Mouse (Mus musculus): ENCODE measurements around the gene Sult2b1. TPM values are rescaled to one million over a fixed set of nuclear protein-coding genes. Genes with fewer than 3 reads are reported as not detected.

Gene Sult2b1
- polyA plus RNA-seq, 1 experiment, result 19.3 TPM

- DNase-seq, result no peak
- Histone ChIP-seq H3K4me1 (ENCODE audit: control insufficient read depth, insufficient read depth, low read length) (peaks cover 32% of the 10 kb centered on the region), H3K4me3 (replicated peaks; ENCODE audit: extremely low read depth, low read depth, low read length) (no peak overlapping the region)
- 87% methylated on average over 24 of the region's 24 CpGs for WGBS
- TF ChIP-seq CTCF (IDR thresholded peaks at IDR 0.05; ENCODE audit: insufficient read depth, low read length) (no peak), POLR2A (IDR thresholded peaks at IDR 0.05; ENCODE audit: borderline replicate concordance, extremely low read depth, low read depth, low read length) (no peak)
Observed at GRCm38 (mm10) chr7:45711316-45712021, 73.0 kb downstream of the Sult2b1 start.

GRCm38 (mm10) chr7:45710477-45711191 lies 73.8 kb downstream of the Sult2b1 start:
- no peak for DNase-seq
- Histone ChIP-seq H3K4me1 (ENCODE audit: control insufficient read depth, insufficient read depth, low read length) (peaks cover 27% of the 10 kb centered on the region), H3K4me3 (replicated peaks; ENCODE audit: extremely low read depth, low read depth, low read length) (no peak overlapping the region)
- TF ChIP-seq CTCF (IDR thresholded peaks at IDR 0.05; ENCODE audit: insufficient read depth, low read length) (no peak), POLR2A (IDR thresholded peaks at IDR 0.05; ENCODE audit: borderline replicate concordance, extremely low read depth, low read depth, low read length) (peak; percentile 66; the same call in 1 of the 2 replicates)
- WGBS, result 92% methylated on average over 20 of the region's 20 CpGs

GRCm38 (mm10) chr7:45709677-45710355 lies 74.7 kb downstream of the Sult2b1 start:
- Histone ChIP-seq H3K4me1 (ENCODE audit: control insufficient read depth, insufficient read depth, low read length) (peaks cover 24% of the 10 kb centered on the region), H3K4me3 (replicated peaks; ENCODE audit: extremely low read depth, low read depth, low read length) (no peak overlapping the region)
- 51% methylated on average over 14 of the region's 14 CpGs for whole genome bisulfite sequencing
- no peak for DNase-seq
- no peak for TF ChIP-seq CTCF (IDR thresholded peaks at IDR 0.05; ENCODE audit: insufficient read depth, low read length)
- peak; percentile 63; the same call in 1 of the 2 replicates for TF ChIP-seq POLR2A (IDR thresholded peaks at IDR 0.05; ENCODE audit: borderline replicate concordance, extremely low read depth, low read depth, low read length)

- Histone ChIP-seq H3K4me1 (ENCODE audit: control insufficient read depth, insufficient read depth, low read length) (peaks cover 18% of the 10 kb centered on the region), H3K4me3 (replicated peaks; ENCODE audit: extremely low read depth, low read depth, low read length) (no peak overlapping the region)
- TF ChIP-seq POLR2A (IDR thresholded peaks at IDR 0.05; ENCODE audit: borderline replicate concordance, extremely low read depth, low read depth, low read length) (peak; percentile 18; the same call in 1 of the 2 replicates), CTCF (IDR thresholded peaks at IDR 0.05; ENCODE audit: insufficient read depth, low read length) (no peak)
- DNase-seq, result no peak
- WGBS, result 43% methylated on average over 6 of the region's 6 CpGs
Observed at GRCm38 (mm10) chr7:45709036-45709435, 75.4 kb downstream of the Sult2b1 start.

GRCm38 (mm10) chr7:45708221-45708761 lies 76.2 kb downstream of the Sult2b1 start:
- DNase-seq, result no peak
- Histone ChIP-seq H3K4me3 (replicated peaks; ENCODE audit: extremely low read depth, low read depth, low read length) (peak overlapping the region; percentile 48), H3K4me1 (ENCODE audit: control insufficient read depth, insufficient read depth, low read length) (peaks cover 16% of the 10 kb centered on the region)
- 26% methylated on average over 13 of the region's 13 CpGs for WGBS
- 0 out of 2 replicates have a peak, but pooled peaks have one; percentile 9 for TF ChIP-seq POLR2A (IDR thresholded peaks at IDR 0.05; ENCODE audit: borderline replicate concordance, extremely low read depth, low read depth, low read length)
- TF ChIP-seq CTCF (IDR thresholded peaks at IDR 0.05; ENCODE audit: insufficient read depth, low read length), result no peak

GRCm38 (mm10) chr7:45707375-45707967 lies 77.0 kb downstream of the Sult2b1 start:
- H3K4me1 ChIP-seq (ENCODE audit: control insufficient read depth, insufficient read depth, low read length), result peaks cover 14% of the 10 kb centered on the region
- DNase-seq, result peak; percentile 98
- TF ChIP-seq POLR2A (IDR thresholded peaks at IDR 0.05; ENCODE audit: borderline replicate concordance, extremely low read depth, low read depth, low read length) (peak; percentile 94; the same call in 1 of the 2 replicates), CTCF (IDR thresholded peaks at IDR 0.05; ENCODE audit: insufficient read depth, low read length) (no peak)
- WGBS, result under 1% methylated on average over 27 of the region's 27 CpGs
- peak overlapping the region; percentile 73 for H3K4me3 ChIP-seq (replicated peaks; ENCODE audit: extremely low read depth, low read depth, low read length)

- 2% methylated on average over 29 of the region's 45 CpGs for WGBS
- peak; percentile 64; the same call in 1 of the 2 replicates for TF ChIP-seq POLR2A (IDR thresholded peaks at IDR 0.05; ENCODE audit: borderline replicate concordance, extremely low read depth, low read depth, low read length)
- TF ChIP-seq CTCF (IDR thresholded peaks at IDR 0.05; ENCODE audit: insufficient read depth, low read length), result no peak
- peak overlapping the region; percentile 82 for H3K4me3 ChIP-seq (replicated peaks; ENCODE audit: extremely low read depth, low read depth, low read length)
- H3K4me1 ChIP-seq (ENCODE audit: control insufficient read depth, insufficient read depth, low read length), result peaks cover 14% of the 10 kb centered on the region
- peak; percentile 82 for DNase-seq
Observed at GRCm38 (mm10) chr7:45706721-45707241, 77.7 kb downstream of the Sult2b1 start.

GRCm38 (mm10) chr7:45705873-45706281 lies 78.6 kb downstream of the Sult2b1 start:
- DNase-seq, result peak; percentile 73
- H3K4me1 ChIP-seq (ENCODE audit: control insufficient read depth, insufficient read depth, low read length), result peaks cover 14% of the 10 kb centered on the region
- H3K4me3 ChIP-seq (replicated peaks; ENCODE audit: extremely low read depth, low read depth, low read length), result peak overlapping the region; percentile 82
- 0% methylated on average over 7 of the region's 7 CpGs for WGBS
- peak; percentile 76; the same call in 1 of the 2 replicates for TF ChIP-seq POLR2A (IDR thresholded peaks at IDR 0.05; ENCODE audit: borderline replicate concordance, extremely low read depth, low read depth, low read length)
- no peak for TF ChIP-seq CTCF (IDR thresholded peaks at IDR 0.05; ENCODE audit: insufficient read depth, low read length)
